Mouse (Mus musculus) intestine, postnatal 0 days (tissue): Measurements from ENCODE around the gene Gm11020. TPM values are rescaled to one million over a fixed set of nuclear protein-coding genes. Genes with fewer than 3 reads are reported as not detected.

Experiments used
- ATAC-seq: fragments of 200-750 bp; cut with Nextera tagmentation; 2 replicates; pipeline ENCODE4 v1.8.0; 2017; ENCODE audit warnings: mild to moderate bottlenecking, moderate TSS enrichment, moderate library complexity
- H3K27ac ChIP-seq: fragments of 300-500 bp; sonication (generic); 2 replicates; pipeline ENCODE4 v1.5.1; 2014; ENCODE audit warnings: mild to moderate bottlenecking, low read depth, low read length, moderate library complexity
- H3K27me3 ChIP-seq: fragments of 300-500 bp; sonication (generic); replicated peaks from 2 replicates; pipeline ENCODE4 v1.6.1; 2014; ENCODE audit warnings: low read length, mixed read lengths; ENCODE audit not compliant: control insufficient read depth, insufficient read depth
- H3K36me3 ChIP-seq: fragments of 300-500 bp; sonication (generic); 2 replicates; pipeline ENCODE4 v1.6.1; 2014; ENCODE audit warnings: mild to moderate bottlenecking, moderate library complexity; ENCODE audit not compliant: control insufficient read depth, insufficient read depth
- H3K4me1 ChIP-seq: fragments of 300-500 bp; sonication (generic); replicated peaks from 2 replicates; pipeline ENCODE4 v1.6.1; 2014; ENCODE audit warnings: antibody characterized with exemption, low read length, mixed read lengths; ENCODE audit not compliant: control insufficient read depth, insufficient read depth
- H3K4me2 ChIP-seq: fragments of 300-500 bp; sonication (generic); replicated peaks from 2 replicates; pipeline ENCODE4 v1.6.1; 2014; ENCODE audit warnings: low read depth, mild to moderate bottlenecking, moderate library complexity
- H3K4me3 ChIP-seq: fragments of 300-500 bp; sonication (generic); 2 replicates; pipeline ENCODE4 v1.5.1; 2014; ENCODE audit warnings: low read depth, low read length
- H3K9ac ChIP-seq: fragments of 300-500 bp; sonication (generic); 2 replicates; pipeline ENCODE4 v1.6.1; 2014; ENCODE audit warnings: mild to moderate bottlenecking, low read depth, low read length
- H3K9me3 ChIP-seq: fragments of 300-500 bp; sonication (generic); 2 replicates; pipeline ENCODE4 v1.6.1; 2016; ENCODE audit warnings: mixed run types; ENCODE audit not compliant: control insufficient read depth
- CTCF ChIP-seq: sonication (generic); IDR thresholded peaks from 2 replicates; pipeline ENCODE4 v1.5.1; 2016; ENCODE audit warnings: low read depth, mild to moderate bottlenecking, control low read depth, antibody characterized with exemption, moderate library complexity
- WGBS: fragments of 180-500 bp; shearing (Covaris S2); extraction: QIAGEN DNeasy Blood & Tissue Kit; methylation state at CpG from one replicate; pipeline ENCODE4 v1.1.7; 2014; 5-methylcytosine and 5-hydroxymethylcytosine counted together
- polyA plus RNA-seq: library from polyadenylated mRNA; unstranded; fragments of >200 nt; fragmentation: Nextera tagmentation; extraction: Ambion mirVana; gene quantifications from 2 replicates; pipeline ENCODE4 v1.2.1, GENCODE M21; 2015

Gm11020 gene
- polyA plus RNA-seq, 1 experiment from 2014 or later, result not detected

DNA sequence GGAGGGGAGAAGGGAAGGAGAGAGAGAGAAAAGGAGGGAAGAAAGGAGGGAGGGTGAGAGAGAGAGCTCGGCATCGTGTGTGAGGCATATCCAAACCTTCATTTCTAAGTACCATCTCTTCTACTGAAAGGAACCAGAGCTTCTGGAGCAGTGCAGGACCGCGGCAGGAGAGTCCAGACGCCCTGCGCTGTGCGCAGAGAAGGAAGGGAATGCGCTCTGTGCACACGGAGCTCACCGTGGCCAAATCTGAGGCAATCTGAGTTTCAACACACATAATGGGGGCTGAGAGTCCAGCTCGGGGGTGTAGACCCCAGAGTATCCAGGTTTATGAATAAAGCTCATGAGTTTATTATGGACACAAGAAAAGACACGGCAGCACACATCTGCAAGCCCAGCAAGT is 48.2 kb downstream of the Gm11020 start:
- 0 out of 2 replicates have a peak, but pooled peaks cover 4% of the 10 kb centered on the region for H3K4me1 ChIP-seq
- no peak overlapping the region for H3K27ac ChIP-seq
- H3K36me3 ChIP-seq, result no peaks in the 10 kb centered on the region
- no peaks in the 10 kb centered on the region for H3K27me3 ChIP-seq
- 72% methylated on average over 12 of the region's 12 CpGs for WGBS
- H3K9me3 ChIP-seq, result no peaks in the 10 kb centered on the region
- no peak overlapping the region for H3K4me2 ChIP-seq
- H3K9ac ChIP-seq, result no peak overlapping the region
- no peak for TF ChIP-seq CTCF
- ATAC-seq, result no peak
- no peak overlapping the region for H3K4me3 ChIP-seq

DNA sequence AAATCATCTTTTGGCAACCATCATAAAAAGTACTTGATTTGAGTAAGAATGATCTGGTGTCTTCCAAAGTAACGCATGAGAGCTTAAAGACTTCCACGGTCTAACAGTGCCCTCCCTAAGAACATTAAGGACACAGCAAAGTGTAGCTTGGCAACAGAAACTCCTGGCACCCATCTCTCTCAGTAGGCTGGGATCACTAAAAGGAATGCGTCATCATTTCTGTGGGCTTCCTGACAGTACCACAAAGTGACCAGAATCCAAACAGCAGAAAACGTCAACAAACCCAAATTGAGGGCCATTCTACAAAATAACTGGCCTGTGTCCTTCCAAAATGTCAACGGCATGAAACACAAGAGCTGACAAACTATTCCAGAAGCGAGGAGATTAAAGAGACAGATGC is 48.7 kb downstream of the Gm11020 start:
- no peak overlapping the region for H3K4me2 ChIP-seq
- H3K9me3 ChIP-seq, result no peaks in the 10 kb centered on the region
- H3K27me3 ChIP-seq, result no peaks in the 10 kb centered on the region
- no peak overlapping the region for H3K4me3 ChIP-seq
- 0 out of 2 replicates have a peak, but pooled peaks cover 4% of the 10 kb centered on the region for H3K4me1 ChIP-seq
- no peak overlapping the region for H3K9ac ChIP-seq
- no peak for TF ChIP-seq CTCF
- no peak overlapping the region for H3K27ac ChIP-seq
- ATAC-seq, result no peak
- no peaks in the 10 kb centered on the region for H3K36me3 ChIP-seq
- 64% methylated on average over 6 of the region's 6 CpGs for WGBS

DNA sequence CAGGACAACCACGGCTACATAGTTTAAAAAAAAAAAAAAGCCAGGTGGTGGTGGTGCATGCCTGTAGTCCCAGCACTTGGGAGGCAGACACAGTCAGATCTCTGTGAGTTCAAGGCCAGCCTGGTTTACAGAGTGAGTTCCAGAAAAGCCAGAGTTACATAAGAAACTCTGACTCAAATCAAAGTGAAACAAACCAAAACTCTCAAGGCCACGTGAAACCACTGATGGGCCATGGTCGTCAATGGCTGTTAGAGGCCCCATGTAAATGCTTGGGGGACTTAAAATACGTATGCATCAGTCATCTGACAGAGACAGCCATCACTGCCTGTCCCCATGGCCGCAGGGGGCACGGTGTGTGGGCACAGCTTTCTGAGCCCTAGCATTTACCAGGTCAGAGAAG is 49.8 kb downstream of the Gm11020 start:
- Histone ChIP-seq H3K4me1 (peaks cover 9% of the 10 kb centered on the region; the same call in 1 of the 2 replicates), H3K27ac (no peak overlapping the region), H3K9ac (no peak overlapping the region), H3K4me2 (no peak overlapping the region), H3K36me3 (no peaks in the 10 kb centered on the region), H3K4me3 (no peak overlapping the region), H3K27me3 (no peaks in the 10 kb centered on the region), H3K9me3 (no peaks in the 10 kb centered on the region)
- ATAC-seq, result no peak
- no peak for TF ChIP-seq CTCF
- WGBS, result 79% methylated on average over 6 of the region's 6 CpGs

Other genes with a start within 250 kb of the Gm11020 start
- 12.1 and 12.4 TPM in 2 replicates for gene Cdh5, start 219.9 kb upstream of the Gm11020 start, polyA plus RNA-seq
- gene Bean1, start 151.1 kb upstream of the Gm11020 start, polyA plus RNA-seq, result 0.85 TPM in 2 replicates
- 12.0 and 12.4 TPM in 2 replicates for gene Tk2, start 73.0 kb upstream of the Gm11020 start, polyA plus RNA-seq
- 16.5 and 17.8 TPM in 2 replicates for gene Cklf, start 70.7 kb upstream of the Gm11020 start, polyA plus RNA-seq
- gene Cmtm2a, start 28.4 kb upstream of the Gm11020 start, polyA plus RNA-seq, result not detected in 2 replicates
- not detected in 2 replicates for gene Gm45711, start 11.5 kb upstream of the Gm11020 start, polyA plus RNA-seq
- gene Cmtm1, start 11.4 kb upstream of the Gm11020 start, polyA plus RNA-seq, result not detected in 2 replicates
- gene Cmtm2b, start 663 bp downstream of the Gm11020 start, polyA plus RNA-seq, result not detected in 2 replicates
- 40.3 and 40.5 TPM in 2 replicates for gene Cmtm3, start 17.8 kb downstream of the Gm11020 start, polyA plus RNA-seq
- gene Cmtm4, start 74.2 kb downstream of the Gm11020 start, polyA plus RNA-seq, result 5.9 and 6.7 TPM in 2 replicates
- 19.0 and 20.4 TPM in 2 replicates for gene Dync1li2, start 121.5 kb downstream of the Gm11020 start, polyA plus RNA-seq
- gene Terb1, start 188.3 kb downstream of the Gm11020 start, polyA plus RNA-seq, result 0.16 TPM in 2 replicates
- 43.8 and 48.6 TPM in 2 replicates for gene Nae1, start 213.1 kb downstream of the Gm11020 start, polyA plus RNA-seq
- gene Car7, start 213.1 kb downstream of the Gm11020 start, polyA plus RNA-seq, result 0.82 and 1.1 TPM in 2 replicates